Mouse (Mus musculus) intestine, embryonic 14.5 days (tissue): Measurements from ENCODE around the gene 4931422A03Rik. TPM values are rescaled to one million over a fixed set of nuclear protein-coding genes. Genes with fewer than 3 reads are reported as not detected.

Experiments
- polyA plus RNA-seq: library from polyadenylated mRNA; unstranded; fragments of >200 nt; fragmentation: Nextera tagmentation; extraction: Ambion mirVana; gene quantifications from 2 replicates; pipeline ENCODE4 v1.2.1, GENCODE M21; 2014

The 4931422A03Rik gene
- polyA plus RNA-seq, 1 experiment from 2014 or later = 2.1 TPM

Other genes with a start within 250 kb of the 4931422A03Rik start
- 344 and 378 TPM in 2 replicates for gene Caprin1, start 230.7 kb downstream of the 4931422A03Rik start, polyA plus RNA-seq
- gene Lmo2, start 70.4 kb downstream of the 4931422A03Rik start, polyA plus RNA-seq = 16.3 and 17.6 TPM in 2 replicates
- gene Fbxo3, start 640 bp downstream of the 4931422A03Rik start, polyA plus RNA-seq = 49.6 and 53.4 TPM in 2 replicates
- 0.11 TPM in 1 of 2 replicates, not detected in the other for gene Gm10912, start 37.5 kb upstream of the 4931422A03Rik start, polyA plus RNA-seq
- not detected in 2 replicates for gene Gm10799, start 40.2 kb upstream of the 4931422A03Rik start, polyA plus RNA-seq
- gene Cd59b, start 41.5 kb upstream of the 4931422A03Rik start, polyA plus RNA-seq = 3.8 and 5.1 TPM in 2 replicates
- 27.1 and 28.9 TPM in 2 replicates for gene Cd59a, start 67.4 kb upstream of the 4931422A03Rik start, polyA plus RNA-seq
- not detected in 2 replicates for gene A930018P22Rik, start 94.4 kb upstream of the 4931422A03Rik start, polyA plus RNA-seq